Mouse (Mus musculus) brain, adult 10 weeks (tissue): Measurements from ENCODE around the gene Prdm1. TPM values are rescaled to one million over a fixed set of nuclear protein-coding genes. Genes with fewer than 3 reads are reported as not detected.

ENCODE experiments used
- polyA plus RNA-seq: library from polyadenylated mRNA; stranded (reverse); fragments of 350-450 nt; fragmentation: Illumina TruSeq; extraction: RNeasy Lipid Tissue Mini Kit (QIAGEN cat#74804); gene quantifications from one replicate; pipeline ENCODE4 v1.2.3, GENCODE M21; 2015; ENCODE audit warnings: low read depth, low replicate concordance

Gene Prdm1
- 0.45 TPM for polyA plus RNA-seq

GRCm38 (mm10) chr10:44528291-44529082, at the start of gene Prdm1:
TSS of gene Prdm1 (minus strand) at chr10:44528501.

